Mouse (Mus musculus) megakaryocyte, embryonic 14.5 days (primary cell): ENCODE data around the gene Zfp39.

Experiments used
- FLI1 ChIP-seq: IDR thresholded peaks from 2 replicates; pipeline ENCODE4 v1.6.1; 2012; ENCODE audit warnings: low read length, inconsistent platforms, mixed read lengths
- GATA1 ChIP-seq: IDR thresholded peaks from 3 replicates; pipeline ENCODE4 v1.6.1; 2012; ENCODE audit warnings: mixed read lengths, low read length, inconsistent platforms, borderline replicate concordance

GRCm38 (mm10) chr11:58860744-58861143 lies 43.3 kb downstream of the Zfp39 start:
- TF ChIP-seq GATA1 (no peak), FLI1 (no peak)
